In the genomic region with DNA sequence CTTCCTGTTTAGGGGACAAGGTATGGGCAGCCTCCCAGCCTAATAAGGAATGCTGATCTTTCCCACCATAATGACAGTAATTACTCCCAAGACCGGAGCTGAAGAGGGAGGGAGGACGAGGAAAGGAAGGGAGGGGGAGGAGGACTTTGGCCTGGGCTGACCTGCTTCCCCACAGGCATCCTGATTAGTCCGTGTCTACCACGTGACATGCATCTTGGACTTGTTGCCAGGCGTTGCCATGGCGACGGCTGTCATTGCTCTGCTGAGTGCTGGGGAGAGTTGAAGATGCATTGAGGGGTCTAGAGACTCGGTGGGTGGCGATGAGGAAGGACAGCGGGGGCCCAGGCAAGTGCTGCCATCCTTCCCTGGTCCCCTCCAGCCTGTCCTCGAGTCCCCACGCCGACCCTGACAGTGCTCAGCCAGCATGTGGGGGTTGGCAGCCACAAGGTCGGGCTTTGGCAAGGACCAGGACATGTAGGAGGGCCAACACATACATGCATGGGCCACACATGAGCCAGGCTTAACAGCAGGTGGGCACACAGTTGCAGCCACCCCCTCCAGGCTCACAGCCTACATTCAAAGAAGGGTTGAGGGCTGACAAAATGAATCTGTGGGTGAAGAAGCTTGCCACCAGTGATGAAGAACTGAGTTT, we compare ENCODE assay signal across 8 mouse cellular contexts. TPM values are rescaled to one million over a fixed set of nuclear protein-coding genes. Genes with fewer than 3 reads are reported as not detected.
DNase-seq lines count a peak whose midpoint lies in the region; ATAC-seq lines count a peak whose summit lies in the region.

No protein-coding gene starts in this region.

- H3K9me3 ChIP-seq in lung, embryonic 16.5 days (ENCODE audit: control insufficient read depth, low read length) = no peaks in the 10 kb centered on the region
- H3K9me3 ChIP-seq in hindbrain, embryonic 13.5 days = no peaks in the 10 kb centered on the region
- no peaks in the 10 kb centered on the region for H3K9me3 ChIP-seq in midbrain, embryonic 11.5 days (ENCODE audit: control insufficient read depth, low read length)

- H3K27ac ChIP-seq in lung, embryonic 16.5 days (ENCODE audit: low read length) = no peak overlapping the region
- peak overlapping the region; percentile 60; the same call in 1 of the 2 replicates for H3K27ac ChIP-seq in hindbrain, embryonic 13.5 days
- H3K27ac ChIP-seq in midbrain, embryonic 11.5 days (ENCODE audit: low read depth, low read length) = no peak overlapping the region

- H3K9ac ChIP-seq in lung, embryonic 16.5 days (ENCODE audit: low read length) = no peak overlapping the region
- no peak overlapping the region for H3K9ac ChIP-seq in hindbrain, embryonic 13.5 days
- H3K9ac ChIP-seq in midbrain, embryonic 11.5 days (ENCODE audit: low read length) = no peak overlapping the region

- H3K4me1 ChIP-seq in lung, embryonic 16.5 days (replicated peaks; ENCODE audit: control insufficient read depth, insufficient read depth, low read length) = no peaks in the 10 kb centered on the region
- peaks cover 15% of the 10 kb centered on the region for H3K4me1 ChIP-seq in hindbrain, embryonic 13.5 days (replicated peaks)
- peaks cover 9% of the 10 kb centered on the region for H3K4me1 ChIP-seq in midbrain, embryonic 11.5 days (ENCODE audit: control insufficient read depth, insufficient read depth, low read length)

- WGBS in lung, embryonic 16.5 days = 2% methylated on average over 14 of the region's 14 CpGs
- WGBS in hindbrain, embryonic 13.5 days = 2% methylated on average over 12 of the region's 14 CpGs
- WGBS in midbrain, embryonic 11.5 days = 4% methylated on average over 14 of the region's 14 CpGs

- no peaks in the 10 kb centered on the region for H3K27me3 ChIP-seq in lung, embryonic 16.5 days (ENCODE audit: control insufficient read depth, insufficient read depth, low read depth, low read length)
- peaks cover 13% of the 10 kb centered on the region; the same call in 1 of the 2 replicates for H3K27me3 ChIP-seq in hindbrain, embryonic 13.5 days
- no peaks in the 10 kb centered on the region for H3K27me3 ChIP-seq in midbrain, embryonic 11.5 days (ENCODE audit: control insufficient read depth, insufficient read depth, low read length)

- H3K4me2 ChIP-seq in lung, embryonic 16.5 days (ENCODE audit: low read depth, low read length) = no peak overlapping the region
- H3K4me2 ChIP-seq in hindbrain, embryonic 13.5 days = peak overlapping the region; percentile 52
- H3K4me2 ChIP-seq in midbrain, embryonic 11.5 days = peak overlapping the region; percentile 14; the same call in 1 of the 2 replicates

- no peak overlapping the region for H3K4me3 ChIP-seq in lung, embryonic 16.5 days (ENCODE audit: low read length)
- peak overlapping the region; percentile 24 for H3K4me3 ChIP-seq in hindbrain, embryonic 13.5 days
- H3K4me3 ChIP-seq in midbrain, embryonic 11.5 days (ENCODE audit: low read depth, low read length) = no peak overlapping the region

- no peaks in the 10 kb centered on the region for H3K36me3 ChIP-seq in lung, embryonic 16.5 days (ENCODE audit: control insufficient read depth, insufficient read depth, low read length)
- no peaks in the 10 kb centered on the region for H3K36me3 ChIP-seq in hindbrain, embryonic 13.5 days
- no peaks in the 10 kb centered on the region for H3K36me3 ChIP-seq in midbrain, embryonic 11.5 days (ENCODE audit: control insufficient read depth, insufficient read depth, low read length)

- ATAC-seq in lung, embryonic 16.5 days (ENCODE audit: low read depth) = peak; percentile 41; the same call in 1 of the 2 replicates
- peak; percentile 95 for ATAC-seq in hindbrain, embryonic 13.5 days (ENCODE audit: low FRiP score)
- peak; percentile 97 for ATAC-seq in midbrain, embryonic 11.5 days (ENCODE audit: low FRiP score)
- no peak for ATAC-seq in activated CD4-positive, CD25-positive, alpha-beta regulatory T cell, adult 4 months

- no peak for DNase-seq in lung, postnatal 25 days (ENCODE audit: low spot score)
- DNase-seq in embryo, embryonic 9.5 days (ENCODE audit: extremely low spot score) = peak; percentile 65
- peak; percentile 90 to 95 for DNase-seq in layer of hippocampus, postnatal 14 days (ENCODE audit: low spot score in 2 of 2)
- peak; percentile 93 for DNase-seq in midbrain, embryonic 11.5 days (ENCODE audit: low spot score, missing footprints)
- peak; percentile 47 for DNase-seq in testis, postnatal 14 days (ENCODE audit: low spot score)

RNA-seq across cellular contexts. Expression of gene Dpp9, which starts 15.2 kb away (rescaled TPM):
- polyA plus RNA-seq in lung, embryonic 16.5 days (2015; fragmentation: Nextera tagmentation; extraction: Ambion mirVana) = 38.7 and 41.4 TPM in 2 replicates
- 24.5 and 26.5 TPM in 2 replicates for polyA plus RNA-seq in hindbrain, embryonic 13.5 days (2015; fragmentation: Nextera tagmentation; extraction: Ambion mirVana)
- total RNA-seq in layer of hippocampus, postnatal 14 days (2021) = 10 to 100 TPM; 49.4 to 52.4 TPM
- polyA plus RNA-seq in midbrain, embryonic 11.5 days (2014; fragmentation: Nextera tagmentation; extraction: Ambion mirVana) = 29.5 and 33.8 TPM in 2 replicates
- 10 to 100 TPM; 11.5 to 16.9 TPM for polyA plus RNA-seq in activated CD4-positive, CD25-positive, alpha-beta regulatory T cell, adult 4 months (2017; shearing (Covaris generic))

RNA-seq across cellular contexts. Expression of gene Fem1a, which starts 22.7 kb away (rescaled TPM):
- 11.0 and 12.1 TPM in 2 replicates for polyA plus RNA-seq in lung, embryonic 16.5 days (2015; fragmentation: Nextera tagmentation; extraction: Ambion mirVana)
- polyA plus RNA-seq in hindbrain, embryonic 13.5 days (2015; fragmentation: Nextera tagmentation; extraction: Ambion mirVana) = 18.9 and 20.1 TPM in 2 replicates
- 10 to 100 TPM; 41.6 to 44.7 TPM for total RNA-seq in layer of hippocampus, postnatal 14 days (2021)
- 12.6 and 12.7 TPM in 2 replicates for polyA plus RNA-seq in midbrain, embryonic 11.5 days (2014; fragmentation: Nextera tagmentation; extraction: Ambion mirVana)
- 1 to 10 TPM; 4.5 to 5.8 TPM for polyA plus RNA-seq in activated CD4-positive, CD25-positive, alpha-beta regulatory T cell, adult 4 months (2017; shearing (Covaris generic))

RNA-seq across cellular contexts. Expression of gene Ticam1, which starts 42.6 kb away (rescaled TPM):
- 5.5 and 5.7 TPM in 2 replicates for polyA plus RNA-seq in lung, embryonic 16.5 days (2015; fragmentation: Nextera tagmentation; extraction: Ambion mirVana)
- 1.3 and 1.4 TPM in 2 replicates for polyA plus RNA-seq in hindbrain, embryonic 13.5 days (2015; fragmentation: Nextera tagmentation; extraction: Ambion mirVana)
- total RNA-seq in layer of hippocampus, postnatal 14 days (2021) = 1 to 10 TPM; 6.2 to 7.4 TPM
- polyA plus RNA-seq in midbrain, embryonic 11.5 days (2014; fragmentation: Nextera tagmentation; extraction: Ambion mirVana) = 1.7 and 2.6 TPM in 2 replicates
- 10 to 100 TPM in 1 of 2 experiments, 1 to 10 TPM in 1; 6.4 to 11.3 TPM for polyA plus RNA-seq in activated CD4-positive, CD25-positive, alpha-beta regulatory T cell, adult 4 months (2017; shearing (Covaris generic))

RNA-seq across cellular contexts. Expression of gene Mydgf, which starts 50.2 kb away (rescaled TPM):
- 93.0 and 110 TPM in 2 replicates for polyA plus RNA-seq in lung, embryonic 16.5 days (2015; fragmentation: Nextera tagmentation; extraction: Ambion mirVana)
- polyA plus RNA-seq in hindbrain, embryonic 13.5 days (2015; fragmentation: Nextera tagmentation; extraction: Ambion mirVana) = 69.2 and 72.6 TPM in 2 replicates
- total RNA-seq in layer of hippocampus, postnatal 14 days (2021) = 10 to 100 TPM; 43.3 to 46.0 TPM
- 52.3 and 57.7 TPM in 2 replicates for polyA plus RNA-seq in midbrain, embryonic 11.5 days (2014; fragmentation: Nextera tagmentation; extraction: Ambion mirVana)
- 10 to 100 TPM; 57.3 to 59.9 TPM for polyA plus RNA-seq in activated CD4-positive, CD25-positive, alpha-beta regulatory T cell, adult 4 months (2017; shearing (Covaris generic))

RNA-seq across cellular contexts. Expression of gene Plin3, which starts 58.7 kb away (rescaled TPM):
- 87.5 and 90.2 TPM in 2 replicates for polyA plus RNA-seq in lung, embryonic 16.5 days (2015; fragmentation: Nextera tagmentation; extraction: Ambion mirVana)
- 20.0 and 23.5 TPM in 2 replicates for polyA plus RNA-seq in hindbrain, embryonic 13.5 days (2015; fragmentation: Nextera tagmentation; extraction: Ambion mirVana)
- 1 to 10 TPM; 5.1 to 9.1 TPM for total RNA-seq in layer of hippocampus, postnatal 14 days (2021)
- 27.5 and 34.0 TPM in 2 replicates for polyA plus RNA-seq in midbrain, embryonic 11.5 days (2014; fragmentation: Nextera tagmentation; extraction: Ambion mirVana)
- polyA plus RNA-seq in activated CD4-positive, CD25-positive, alpha-beta regulatory T cell, adult 4 months (2017; shearing (Covaris generic)) = 10 to 100 TPM; 22.5 to 40.9 TPM
